Mouse (Mus musculus) embryonic facial prominence, embryonic 10.5 days (tissue): ENCODE results near the gene Piezo1. TPM values are rescaled to one million over a fixed set of nuclear protein-coding genes. Genes with fewer than 3 reads are reported as not detected.
A peak's percentile ranks its signal among the peaks of the same experiment; 100 is the strongest.

Source experiments
- DNase-seq: peaks from one replicate; pipeline ENCODE4 v3.0.0-alpha.2; 2017; ENCODE audit warnings: low spot score
- H3K27ac ChIP-seq: fragments of 300-500 bp; sonication (generic); replicated peaks from 2 replicates; pipeline ENCODE4 v1.5.1; 2016; ENCODE audit warnings: mild to moderate bottlenecking
- H3K27me3 ChIP-seq: fragments of 300-500 bp; sonication (generic); replicated peaks from 2 replicates; pipeline ENCODE4 v1.6.1; 2016; ENCODE audit warnings: low read depth, mild to moderate bottlenecking; ENCODE audit not compliant: poor library complexity, severe bottlenecking
- H3K36me3 ChIP-seq: fragments of 300-500 bp; sonication (generic); replicated peaks from 2 replicates; pipeline ENCODE4 v1.6.1; 2016; ENCODE audit warnings: mild to moderate bottlenecking, moderate library complexity
- H3K4me1 ChIP-seq: fragments of 300-500 bp; sonication (generic); 2 replicates; pipeline ENCODE4 v1.6.1; 2016
- H3K4me3 ChIP-seq: fragments of 300-500 bp; sonication (generic); 2 replicates; pipeline ENCODE4 v1.5.1; 2016; ENCODE audit warnings: mild to moderate bottlenecking, moderate library complexity
- H3K9me3 ChIP-seq: fragments of 300-500 bp; sonication (generic); 2 replicates; pipeline ENCODE4 v1.6.1; 2016; ENCODE audit warnings: mild to moderate bottlenecking
- WGBS: fragments of 180-500 bp; shearing (Covaris S2); methylation state at CpG from one replicate; pipeline ENCODE4 v1.1.7; 2016; 5-methylcytosine and 5-hydroxymethylcytosine counted together
- polyA plus RNA-seq: library from polyadenylated mRNA; unstranded; fragments of >200 nt; fragmentation: Nextera tagmentation; extraction: Ambion mirVana; gene quantifications from 2 replicates; pipeline ENCODE4 v1.2.1, GENCODE M21; 2016

Piezo1 gene
- polyA plus RNA-seq: 8.5 and 9.0 TPM in 2 replicates

- Histone ChIP-seq H3K4me3 (peak within 1 kb of the TSS; percentile 69), H3K36me3 (no peaks in the 10 kb centered on the region), H3K9me3 (no peaks in the 10 kb centered on the region), H3K27ac (peak within 1 kb of the TSS; percentile 92), H3K27me3 (peaks cover 30% of the 10 kb centered on the region), H3K4me1 (peaks cover 56% of the 10 kb centered on the region)
- DNase-seq: peak; percentile 89
- 10% methylated on average over 56 of the region's 56 CpGs for WGBS
Observed at GRCm38 (mm10) chr8:122551265-122552051, at the start of gene Piezo1. Gene Piezo1 (minus strand): TSS chr8:122551329.

DNA sequence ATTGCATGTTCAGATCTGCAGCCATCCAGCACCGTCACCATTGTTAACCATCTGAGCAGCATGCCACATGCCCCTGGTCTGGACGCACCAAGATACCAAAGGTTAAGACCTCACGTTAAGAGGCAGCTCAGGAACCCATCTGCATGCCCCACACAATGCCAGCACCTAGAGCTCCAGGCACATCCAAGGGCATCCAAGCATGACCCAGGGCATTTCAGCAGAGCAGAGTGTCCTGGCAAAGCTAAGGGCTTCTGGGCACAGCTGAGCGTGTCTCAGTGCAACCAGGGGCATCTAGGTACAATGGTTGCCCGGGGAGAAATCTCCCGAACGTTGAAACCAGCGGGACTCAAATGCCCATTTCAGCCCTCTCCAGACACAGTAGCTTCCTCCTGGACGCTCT is 49.5 kb upstream of the Piezo1 start:
- 92% methylated on average over 9 of the region's 9 CpGs for WGBS
- Histone ChIP-seq H3K4me1 (peaks cover 7% of the 10 kb centered on the region; the same call in 1 of the 2 replicates), H3K4me3 (no peak overlapping the region), H3K27me3 (no peaks in the 10 kb centered on the region), H3K9me3 (no peaks in the 10 kb centered on the region), H3K36me3 (no peaks in the 10 kb centered on the region), H3K27ac (no peak overlapping the region)
- DNase-seq: no peak

GRCm38 (mm10) chr8:122596031-122596430 is 44.9 kb upstream of the Piezo1 start:
- Histone ChIP-seq H3K27me3 (no peaks in the 10 kb centered on the region), H3K9me3 (no peaks in the 10 kb centered on the region), H3K36me3 (no peaks in the 10 kb centered on the region), H3K27ac (no peak overlapping the region), H3K4me3 (no peak overlapping the region), H3K4me1 (peaks cover 43% of the 10 kb centered on the region)
- 53% methylated on average over 4 of the region's 4 CpGs for WGBS
- DNase-seq: no peak

DNA sequence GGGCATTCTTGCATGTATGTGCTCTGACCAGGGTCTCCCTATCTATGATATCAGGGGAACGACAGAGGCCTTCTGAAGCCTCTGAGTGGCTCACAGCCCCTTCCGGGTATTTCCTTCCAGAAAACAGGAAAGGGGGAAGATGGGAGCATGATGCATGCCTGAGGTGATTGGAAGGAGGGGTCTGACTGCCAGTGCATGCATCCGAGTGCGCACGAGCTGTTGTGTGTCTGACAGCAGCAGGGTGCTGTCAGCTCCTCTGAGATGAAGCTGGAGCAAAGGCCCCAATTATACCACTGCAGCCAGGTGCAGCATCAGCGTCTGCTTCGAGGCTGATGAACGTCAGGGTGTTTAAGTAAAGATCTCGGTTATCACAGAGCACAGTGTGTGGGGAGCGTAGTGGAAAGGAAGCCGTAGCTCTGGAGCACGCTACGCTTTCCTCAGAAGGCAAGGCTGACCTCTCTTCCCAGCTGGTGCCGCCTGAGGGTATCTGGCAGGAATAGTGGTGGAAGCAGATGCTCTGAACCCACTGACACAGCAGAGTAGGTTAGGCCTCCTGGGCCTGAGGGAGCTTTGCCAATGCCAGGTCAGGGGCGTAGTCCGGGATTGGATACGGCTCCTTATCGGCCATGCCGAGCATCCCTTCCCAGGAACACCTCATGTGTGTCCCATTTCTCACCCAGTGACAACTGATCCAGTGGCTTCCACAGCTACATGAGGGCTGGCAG is 42.8 kb upstream of the Piezo1 start:
- DNase-seq: no peak
- Histone ChIP-seq H3K4me3 (no peak overlapping the region), H3K4me1 (peaks cover 43% of the 10 kb centered on the region), H3K27ac (peak overlapping the region; percentile 48; the same call in 1 of the 2 replicates), H3K36me3 (no peaks in the 10 kb centered on the region), H3K9me3 (no peaks in the 10 kb centered on the region), H3K27me3 (no peaks in the 10 kb centered on the region)
- WGBS: 79% methylated on average over 19 of the region's 19 CpGs

DNA sequence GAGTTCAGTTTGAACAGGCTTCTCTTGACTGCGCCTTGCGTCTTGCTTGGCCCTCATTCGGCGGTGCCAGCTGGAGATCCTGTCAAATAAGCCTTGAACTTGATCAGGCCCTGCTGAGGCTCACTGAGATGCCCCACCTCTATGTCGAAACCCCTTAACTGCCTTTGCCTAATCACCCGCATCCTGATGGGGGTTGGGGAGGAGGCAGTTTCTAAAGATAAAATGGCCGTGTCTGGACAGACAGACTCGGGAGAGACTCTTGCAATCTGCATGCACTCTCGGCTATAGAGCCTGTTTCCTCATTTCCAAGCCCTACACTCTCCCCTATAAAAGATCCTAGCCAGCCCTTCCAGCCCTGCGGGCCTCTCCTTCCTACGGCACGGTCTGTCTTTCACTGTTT is 42.1 kb upstream of the Piezo1 start:
- 0 out of 2 replicates have a peak overlapping the region, but pooled peaks have one; percentile 48 for H3K27ac ChIP-seq
- no peaks in the 10 kb centered on the region for H3K9me3 ChIP-seq
- 70% methylated on average over 12 of the region's 12 CpGs for WGBS
- no peaks in the 10 kb centered on the region for H3K27me3 ChIP-seq
- H3K36me3 ChIP-seq: no peaks in the 10 kb centered on the region
- DNase-seq: no peak
- H3K4me1 ChIP-seq: peaks cover 43% of the 10 kb centered on the region
- H3K4me3 ChIP-seq: no peak overlapping the region

DNA sequence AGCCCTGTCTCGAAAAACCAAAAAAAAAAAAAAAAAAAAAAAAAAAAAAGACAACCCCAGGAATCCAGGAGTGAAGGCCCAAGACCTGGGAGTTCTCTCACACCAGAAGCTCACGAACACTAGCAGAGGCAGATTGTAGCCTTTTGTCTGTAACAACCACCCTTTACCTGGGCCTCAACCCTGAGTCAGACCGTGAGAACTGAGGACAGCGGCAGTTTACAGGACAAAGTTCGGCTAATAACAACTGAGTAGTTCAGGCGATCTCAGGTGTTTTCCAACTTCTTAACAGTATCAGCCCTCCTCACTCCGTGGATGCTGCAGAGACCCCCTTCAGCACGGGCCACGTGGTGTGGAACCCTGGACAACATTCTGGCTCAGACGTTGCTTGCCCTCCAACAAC is 35.6 kb upstream of the Piezo1 start:
- Histone ChIP-seq H3K4me1 (peaks cover 18% of the 10 kb centered on the region), H3K4me3 (no peak overlapping the region), H3K27ac (no peak overlapping the region), H3K36me3 (no peaks in the 10 kb centered on the region), H3K27me3 (no peaks in the 10 kb centered on the region), H3K9me3 (no peaks in the 10 kb centered on the region)
- no peak for DNase-seq
- 86% methylated on average over 10 of the region's 10 CpGs for WGBS

DNA sequence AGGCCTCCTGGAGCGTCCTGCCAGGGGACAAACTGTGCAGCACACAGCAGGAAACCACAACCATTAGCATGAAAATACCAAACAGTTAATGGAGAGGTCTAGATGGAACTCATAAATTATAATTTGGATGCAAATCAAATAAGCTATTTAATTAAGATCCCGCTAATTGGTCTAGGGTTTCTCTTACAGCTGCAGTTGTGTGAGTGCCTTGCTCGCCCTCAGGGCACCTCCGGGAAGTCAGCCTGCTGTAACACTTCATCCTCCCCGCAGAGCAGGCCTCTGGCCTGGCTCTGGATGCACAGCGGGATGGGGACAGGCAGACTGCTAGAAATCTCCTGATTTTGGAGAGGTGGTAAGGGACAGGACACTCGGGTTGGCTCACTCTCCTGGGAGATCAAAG is 35.0 kb upstream of the Piezo1 start:
- Histone ChIP-seq H3K9me3 (no peaks in the 10 kb centered on the region), H3K4me3 (no peak overlapping the region), H3K36me3 (no peaks in the 10 kb centered on the region), H3K4me1 (peaks cover 21% of the 10 kb centered on the region), H3K27ac (no peak overlapping the region), H3K27me3 (no peaks in the 10 kb centered on the region)
- no peak for DNase-seq
- 56% methylated on average over 7 of the region's 7 CpGs for WGBS

DNA sequence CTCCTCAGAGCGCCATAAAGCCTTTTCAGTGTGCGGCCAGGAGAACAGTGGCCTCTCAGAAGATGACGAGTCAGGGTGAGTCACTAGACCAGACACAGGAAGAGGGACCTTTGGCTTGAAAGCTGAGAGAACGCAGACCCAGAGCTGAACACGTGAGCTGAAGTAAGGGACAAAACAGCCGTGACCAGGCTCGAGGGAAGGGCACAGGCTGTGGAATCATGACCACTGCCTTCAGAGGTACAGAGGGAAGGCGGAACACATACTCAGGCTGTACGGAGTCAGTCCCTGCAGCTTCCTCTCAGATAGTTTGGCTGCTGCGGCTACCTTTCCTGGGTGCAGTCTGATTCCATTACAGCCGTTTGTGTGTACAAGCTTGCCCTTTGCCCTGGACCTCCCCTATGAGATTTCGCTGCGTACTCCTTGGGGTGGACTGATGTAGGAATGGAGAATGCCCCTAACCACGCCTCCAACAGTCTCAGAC is 34.3 kb upstream of the Piezo1 start:
- H3K27me3 ChIP-seq: no peaks in the 10 kb centered on the region
- WGBS: 58% methylated on average over 14 of the region's 14 CpGs
- no peaks in the 10 kb centered on the region for H3K9me3 ChIP-seq
- H3K4me3 ChIP-seq: no peak overlapping the region
- H3K4me1 ChIP-seq: peaks cover 28% of the 10 kb centered on the region
- no peak overlapping the region; the same call in 1 of the 2 replicates for H3K27ac ChIP-seq
- DNase-seq: no peak
- no peaks in the 10 kb centered on the region for H3K36me3 ChIP-seq

DNA sequence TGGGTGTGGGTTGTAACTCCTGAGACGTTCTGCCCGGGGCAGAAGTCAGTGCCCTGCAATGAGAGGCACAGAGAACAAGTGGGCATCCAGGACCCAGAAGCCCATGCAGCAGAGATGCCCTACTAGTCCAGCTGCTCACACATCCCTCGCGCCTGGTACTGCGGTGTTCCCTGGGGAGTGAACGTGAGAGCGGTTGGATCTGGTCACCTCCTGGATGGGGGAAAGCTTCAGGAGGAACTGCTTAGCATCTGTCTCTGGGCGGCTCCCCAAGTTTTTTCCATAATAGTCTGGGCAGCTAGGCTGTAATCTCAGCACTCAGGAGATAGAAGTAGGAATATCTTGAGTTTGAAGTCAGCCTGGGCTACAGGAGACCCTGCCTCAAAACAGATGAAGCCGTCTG is 33.9 kb upstream of the Piezo1 start:
- Histone ChIP-seq H3K4me1 (peaks cover 33% of the 10 kb centered on the region), H3K36me3 (no peaks in the 10 kb centered on the region), H3K27ac (no peak overlapping the region), H3K4me3 (no peak overlapping the region), H3K27me3 (no peaks in the 10 kb centered on the region), H3K9me3 (no peaks in the 10 kb centered on the region)
- WGBS: 85% methylated on average over 9 of the region's 9 CpGs
- DNase-seq: no peak

GRCm38 (mm10) chr8:122580926-122581325 is 29.8 kb upstream of the Piezo1 start:
- Histone ChIP-seq H3K4me1 (peaks cover 58% of the 10 kb centered on the region), H3K9me3 (no peaks in the 10 kb centered on the region), H3K36me3 (no peaks in the 10 kb centered on the region), H3K4me3 (0 out of 2 replicates have a peak overlapping the region, but pooled peaks have one; percentile 4), H3K27ac (peak overlapping the region; percentile 54), H3K27me3 (no peaks in the 10 kb centered on the region)
- DNase-seq: peak; percentile 70
- WGBS: 72% methylated on average over 15 of the region's 15 CpGs

GRCm38 (mm10) chr8:122579196-122579595 is 28.1 kb upstream of the Piezo1 start:
- peak; percentile 59 for DNase-seq

GRCm38 (mm10) chr8:122577116-122577515 is 26.0 kb upstream of the Piezo1 start:
- Histone ChIP-seq H3K36me3 (peaks cover 33% of the 10 kb centered on the region), H3K9me3 (no peaks in the 10 kb centered on the region), H3K4me1 (peaks cover 84% of the 10 kb centered on the region), H3K27me3 (no peaks in the 10 kb centered on the region), H3K4me3 (peak overlapping the region; percentile 72), H3K27ac (peak overlapping the region; percentile 90)
- 44% methylated on average over 10 of the region's 10 CpGs for WGBS
- DNase-seq: no peak

More at GRCm38 (mm10) chr8:122579196-122579595, 28.1 kb upstream of the Piezo1 start:
- no peaks in the 10 kb centered on the region for H3K27me3 ChIP-seq
- H3K4me3 ChIP-seq: peak overlapping the region; percentile 11; the same call in 1 of the 2 replicates
- H3K27ac ChIP-seq: peak overlapping the region; percentile 71
- H3K9me3 ChIP-seq: no peaks in the 10 kb centered on the region
- 22% methylated on average over 7 of the region's 7 CpGs for WGBS
- peaks cover 67% of the 10 kb centered on the region for H3K4me1 ChIP-seq
- H3K36me3 ChIP-seq: peaks cover 12% of the 10 kb centered on the region
